Mouse (Mus musculus): ENCODE data around the gene Rpl9. TPM values are rescaled to one million over a fixed set of nuclear protein-coding genes. Genes with fewer than 3 reads are reported as not detected.
A peak's percentile ranks its signal among the peaks of the same experiment; 100 is the strongest.

Gene Rpl9
- total RNA-seq, 1 experiment from 2014 or later: 2,495 TPM

DNA sequence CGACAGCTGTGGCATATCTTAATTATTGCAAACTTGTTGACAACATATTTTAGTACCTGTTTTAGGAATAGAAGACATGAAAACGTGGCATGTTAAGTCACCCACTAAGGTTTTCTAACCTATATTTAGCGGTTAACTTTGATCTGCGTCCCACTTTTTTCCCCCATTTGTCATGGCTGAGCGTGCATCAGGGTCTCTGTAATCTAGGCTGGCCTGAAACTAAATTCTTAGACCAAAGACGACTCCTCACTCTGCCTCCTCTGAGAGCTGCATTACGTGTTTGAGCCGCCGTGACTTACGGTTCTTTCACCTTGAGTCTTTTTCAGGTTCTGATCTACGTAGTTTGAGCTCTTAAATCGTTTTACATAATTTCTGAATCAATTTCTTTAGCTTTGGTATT is 509 bp upstream of the Rpl9 start:
- ATAC-seq (replicated peaks in 1 of 2; ENCODE audit: insufficient read depth in 1 of 2, low FRiP score in 2 of 2, low TSS enrichment in 1 of 2, low read depth in 1 of 2, poor library complexity in 2 of 2, severe bottlenecking in 2 of 2): peak in 1 of 2 experiments; percentile 26; a peak in 1 of 4 replicates

GRCm38 (mm10) chr5:65387008-65387867 is 4.0 kb downstream of the Rpl9 start:
- no peak for ATAC-seq (replicated peaks in 1 of 2; ENCODE audit: insufficient read depth in 1 of 2, low FRiP score in 2 of 2, low TSS enrichment in 1 of 2, low read depth in 1 of 2, poor library complexity in 2 of 2, severe bottlenecking in 2 of 2)

GRCm38 (mm10) chr5:65385704-65386103 is 5.5 kb downstream of the Rpl9 start:
- no peak for ATAC-seq (replicated peaks in 1 of 2; ENCODE audit: insufficient read depth in 1 of 2, low FRiP score in 2 of 2, low TSS enrichment in 1 of 2, low read depth in 1 of 2, poor library complexity in 2 of 2, severe bottlenecking in 2 of 2)

GRCm38 (mm10) chr5:65374746-65375145 is 16.5 kb downstream of the Rpl9 start:
- ATAC-seq (replicated peaks in 1 of 2; ENCODE audit: insufficient read depth in 1 of 2, low FRiP score in 2 of 2, low TSS enrichment in 1 of 2, low read depth in 1 of 2, poor library complexity in 2 of 2, severe bottlenecking in 2 of 2): no peak

- no peak for ATAC-seq (replicated peaks in 1 of 2; ENCODE audit: insufficient read depth in 1 of 2, low FRiP score in 2 of 2, low TSS enrichment in 1 of 2, low read depth in 1 of 2, poor library complexity in 2 of 2, severe bottlenecking in 2 of 2)
Measured at GRCm38 (mm10) chr5:65371551-65371950, 19.7 kb downstream of the Rpl9 start.

DNA sequence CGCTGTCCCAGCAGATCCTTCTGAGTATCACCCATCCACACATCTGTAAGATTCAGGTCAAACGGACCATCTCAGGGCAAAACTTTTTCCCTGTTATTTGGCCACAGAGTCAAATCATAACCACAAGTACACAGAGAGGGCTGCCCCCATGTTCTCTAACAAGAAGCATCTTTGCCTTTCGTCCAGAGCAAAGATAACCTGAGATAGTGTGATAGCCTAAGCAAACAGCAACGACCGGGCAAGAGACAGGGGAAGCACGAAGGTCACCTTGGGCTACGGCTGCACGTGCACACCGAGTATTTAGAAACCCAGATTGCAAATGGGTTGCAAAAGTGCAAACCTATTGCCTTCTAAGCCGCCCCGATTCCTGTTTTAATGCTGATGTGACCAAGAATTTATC is 23.4 kb downstream of the Rpl9 start:
- ATAC-seq (replicated peaks in 1 of 2; ENCODE audit: insufficient read depth in 1 of 2, low FRiP score in 2 of 2, low TSS enrichment in 1 of 2, low read depth in 1 of 2, poor library complexity in 2 of 2, severe bottlenecking in 2 of 2): no peak

GRCm38 (mm10) chr5:65357771-65358170 is 33.5 kb downstream of the Rpl9 start:
- no peak; a peak in 1 of 4 replicates for ATAC-seq (replicated peaks in 1 of 2; ENCODE audit: insufficient read depth in 1 of 2, low FRiP score in 2 of 2, low TSS enrichment in 1 of 2, low read depth in 1 of 2, poor library complexity in 2 of 2, severe bottlenecking in 2 of 2)

DNA sequence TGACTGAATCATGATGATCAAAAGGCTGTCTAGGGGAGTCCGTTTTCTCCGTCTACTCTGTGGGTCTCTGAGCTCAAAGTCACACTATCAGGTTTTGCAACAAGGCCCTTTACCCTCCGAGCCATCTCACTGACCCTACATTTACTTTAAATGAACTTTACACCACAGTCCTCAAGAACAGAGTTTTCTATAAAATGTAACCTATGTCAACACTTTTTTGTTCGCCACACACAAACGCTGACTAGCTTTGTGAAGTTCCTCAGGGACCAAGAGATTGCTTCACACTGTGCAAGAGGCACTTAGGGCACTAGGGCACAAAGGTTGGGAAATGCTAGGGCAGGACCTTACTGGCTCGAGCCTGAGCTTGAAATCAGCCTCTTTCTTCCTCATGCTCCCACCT is 34.4 kb downstream of the Rpl9 start:
- peak in 1 of 2 experiments; percentile 62; a peak in 1 of 4 replicates for ATAC-seq (replicated peaks in 1 of 2; ENCODE audit: insufficient read depth in 1 of 2, low FRiP score in 2 of 2, low TSS enrichment in 1 of 2, low read depth in 1 of 2, poor library complexity in 2 of 2, severe bottlenecking in 2 of 2)

GRCm38 (mm10) chr5:65354985-65355384 is 36.3 kb downstream of the Rpl9 start:
- no peak for ATAC-seq (replicated peaks in 1 of 2; ENCODE audit: insufficient read depth in 1 of 2, low FRiP score in 2 of 2, low TSS enrichment in 1 of 2, low read depth in 1 of 2, poor library complexity in 2 of 2, severe bottlenecking in 2 of 2)

GRCm38 (mm10) chr5:65354097-65354496 is 37.1 kb downstream of the Rpl9 start:
- ATAC-seq (replicated peaks in 1 of 2; ENCODE audit: insufficient read depth in 1 of 2, low FRiP score in 2 of 2, low TSS enrichment in 1 of 2, low read depth in 1 of 2, poor library complexity in 2 of 2, severe bottlenecking in 2 of 2): no peak

DNA sequence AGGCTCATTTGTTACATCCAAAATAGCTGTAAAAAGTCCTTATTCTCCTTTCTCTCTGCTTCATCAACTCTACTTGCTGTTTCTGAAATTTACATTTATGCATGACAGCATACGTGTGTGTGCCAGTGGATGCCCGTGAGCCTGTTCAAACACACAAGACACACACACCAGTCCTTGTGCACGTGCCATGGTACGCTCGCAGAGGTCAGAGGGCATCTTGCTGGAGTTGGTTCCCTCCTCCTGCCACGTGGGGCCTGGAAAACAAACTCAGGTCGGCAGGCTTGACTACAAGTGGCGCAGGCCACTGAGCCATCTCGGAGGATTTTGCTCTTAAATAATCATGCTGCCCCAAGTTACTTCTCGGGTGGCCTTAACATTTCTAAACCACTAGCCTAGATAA is 40.7 kb downstream of the Rpl9 start:
- ATAC-seq (replicated peaks in 1 of 2; ENCODE audit: insufficient read depth in 1 of 2, low FRiP score in 2 of 2, low TSS enrichment in 1 of 2, low read depth in 1 of 2, poor library complexity in 2 of 2, severe bottlenecking in 2 of 2): no peak

- no peak for ATAC-seq (replicated peaks in 1 of 2; ENCODE audit: insufficient read depth in 1 of 2, low FRiP score in 2 of 2, low TSS enrichment in 1 of 2, low read depth in 1 of 2, poor library complexity in 2 of 2, severe bottlenecking in 2 of 2)
Measured at GRCm38 (mm10) chr5:65348168-65348567, 43.1 kb downstream of the Rpl9 start, which contains the start of gene Klb. Gene Klb (plus strand): TSS chr5:65348314.

- ATAC-seq (replicated peaks in 1 of 2; ENCODE audit: insufficient read depth in 1 of 2, low FRiP score in 2 of 2, low TSS enrichment in 1 of 2, low read depth in 1 of 2, poor library complexity in 2 of 2, severe bottlenecking in 2 of 2): no peak
Measured at GRCm38 (mm10) chr5:65340167-65340566, 51.1 kb downstream of the Rpl9 start.

DNA sequence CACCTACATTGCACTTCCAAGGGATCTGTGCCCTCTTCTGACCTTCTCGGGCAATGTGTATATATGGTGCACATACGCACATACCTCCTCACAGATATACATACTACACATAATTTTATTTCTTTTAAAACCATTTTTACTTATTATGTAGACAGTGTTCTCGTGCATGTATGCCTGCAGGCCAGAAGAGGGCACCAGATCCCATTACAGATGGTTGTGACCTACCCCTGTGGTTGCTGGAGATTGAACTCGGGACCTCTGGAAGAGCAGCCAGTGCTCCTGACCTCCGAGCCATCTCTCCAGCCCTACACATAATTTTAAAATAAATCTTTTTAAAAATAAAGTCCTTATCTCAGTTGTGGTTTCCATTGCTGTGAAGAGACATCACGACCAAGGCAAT is 52.9 kb downstream of the Rpl9 start:
- no peak for ATAC-seq (replicated peaks in 1 of 2; ENCODE audit: insufficient read depth in 1 of 2, low FRiP score in 2 of 2, low TSS enrichment in 1 of 2, low read depth in 1 of 2, poor library complexity in 2 of 2, severe bottlenecking in 2 of 2)

Other genes with a start within 250 kb of the Rpl9 start
- 10.9 and 12.2 TPM in 2 replicates for gene Wdr19, start 191.7 kb downstream of the Rpl9 start, total RNA-seq (2017)
- gene Rfc1, start 55.8 kb downstream of the Rpl9 start, total RNA-seq (2017): 128 and 149 TPM in 2 replicates
- gene Klb, start 43.1 kb downstream of the Rpl9 start, total RNA-seq (2017): not detected in 2 replicates
- gene Lias, start 53 bp upstream of the Rpl9 start, total RNA-seq (2017): 32.8 and 59.2 TPM in 2 replicates
- 24.6 and 41.0 TPM in 2 replicates for gene Ugdh, start 44.5 kb upstream of the Rpl9 start, total RNA-seq (2017)
- gene Gm43552, start 101.4 kb upstream of the Rpl9 start, total RNA-seq (2017): not detected in 2 replicates
- 104 and 132 TPM in 2 replicates for gene Smim14, start 145.7 kb upstream of the Rpl9 start, total RNA-seq (2017)
- gene Ube2k, start 145.8 kb upstream of the Rpl9 start, total RNA-seq (2017): 28.9 and 79.7 TPM in 2 replicates